Mouse (Mus musculus): ENCODE data around the gene Ttc4. TPM values are rescaled to one million over a fixed set of nuclear protein-coding genes. Genes with fewer than 3 reads are reported as not detected.

Ttc4 gene
- polyA plus RNA-seq, 1 experiment from 2014 or later = 74.8 TPM

DNA sequence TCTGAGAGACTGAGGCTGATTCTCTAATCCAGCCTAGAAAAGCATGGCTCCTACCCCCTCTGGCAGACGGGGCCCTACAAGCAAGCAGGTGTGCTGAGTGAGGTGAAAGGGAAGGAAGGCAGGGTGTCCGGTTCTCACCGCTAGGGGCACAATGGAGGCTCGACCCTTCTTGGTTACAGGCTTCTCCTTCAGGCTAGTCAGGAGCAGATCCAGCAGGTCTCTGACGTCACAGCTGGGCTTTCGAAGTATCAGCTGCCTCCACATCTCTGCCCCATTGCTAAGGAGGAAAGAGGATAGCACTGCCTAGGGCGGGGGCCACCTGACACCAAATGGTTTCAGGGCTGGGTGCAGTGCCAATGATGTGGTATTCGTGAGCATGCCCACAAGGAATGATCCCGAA, 21.2 kb upstream of the Ttc4 start:
- no peak overlapping the region for H3K27ac ChIP-seq (ENCODE audit: low read depth, low read length)
- peaks cover 7% of the 10 kb centered on the region for H3K27me3 ChIP-seq (replicated peaks; ENCODE audit: control insufficient read depth, insufficient read depth, low read length)
- H3K4me1 ChIP-seq (replicated peaks; ENCODE audit: control insufficient read depth, insufficient read depth, low read length) = no peaks in the 10 kb centered on the region
- DNase-seq (ENCODE audit: low spot score) (no peak), ATAC-seq (replicated peaks; ENCODE audit: low FRiP score) (no peak)
- H3K36me3 ChIP-seq (ENCODE audit: control insufficient read depth, insufficient read depth, low read length) = no peaks in the 10 kb centered on the region
- H3K4me2 ChIP-seq = no peak overlapping the region
- no peak overlapping the region for H3K9ac ChIP-seq (ENCODE audit: low read depth, low read length)
- no peak overlapping the region for H3K4me3 ChIP-seq (ENCODE audit: low read depth, low read length)
- WGBS = 20% methylated on average over 9 of the region's 9 CpGs
- no peaks in the 10 kb centered on the region for H3K9me3 ChIP-seq (ENCODE audit: control insufficient read depth, low read length)

DNA sequence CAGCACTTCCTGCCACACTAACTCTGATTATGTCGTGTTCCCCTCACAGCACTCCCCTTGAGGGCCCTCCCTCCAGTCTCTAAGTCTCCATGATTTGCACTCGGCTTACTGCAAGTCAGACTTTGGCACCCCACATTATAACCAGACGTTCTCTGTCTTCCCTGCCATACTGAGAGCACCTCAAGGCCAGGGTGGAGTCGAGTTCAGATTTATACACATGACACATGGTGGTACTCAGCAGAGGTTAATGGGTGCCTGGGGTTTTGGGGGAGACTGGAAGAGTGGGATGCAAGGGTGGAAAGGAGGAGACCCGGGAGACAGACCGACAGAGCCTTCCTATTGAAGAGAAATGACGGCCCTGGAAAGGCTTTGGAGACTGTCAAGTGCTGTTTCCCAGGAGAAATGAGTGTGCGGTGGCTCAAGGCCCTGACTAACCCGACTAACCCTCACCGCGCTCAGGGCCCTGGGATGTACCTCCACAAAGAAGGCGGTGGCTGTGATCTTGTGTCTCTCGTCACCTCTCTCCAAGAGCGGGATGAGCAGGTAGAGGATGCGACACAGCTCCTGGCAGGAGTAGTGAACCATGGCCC, 15.2 kb upstream of the Ttc4 start:
- H3K4me1 ChIP-seq (replicated peaks; ENCODE audit: control insufficient read depth, insufficient read depth, low read length) = peaks cover 3% of the 10 kb centered on the region

DNA sequence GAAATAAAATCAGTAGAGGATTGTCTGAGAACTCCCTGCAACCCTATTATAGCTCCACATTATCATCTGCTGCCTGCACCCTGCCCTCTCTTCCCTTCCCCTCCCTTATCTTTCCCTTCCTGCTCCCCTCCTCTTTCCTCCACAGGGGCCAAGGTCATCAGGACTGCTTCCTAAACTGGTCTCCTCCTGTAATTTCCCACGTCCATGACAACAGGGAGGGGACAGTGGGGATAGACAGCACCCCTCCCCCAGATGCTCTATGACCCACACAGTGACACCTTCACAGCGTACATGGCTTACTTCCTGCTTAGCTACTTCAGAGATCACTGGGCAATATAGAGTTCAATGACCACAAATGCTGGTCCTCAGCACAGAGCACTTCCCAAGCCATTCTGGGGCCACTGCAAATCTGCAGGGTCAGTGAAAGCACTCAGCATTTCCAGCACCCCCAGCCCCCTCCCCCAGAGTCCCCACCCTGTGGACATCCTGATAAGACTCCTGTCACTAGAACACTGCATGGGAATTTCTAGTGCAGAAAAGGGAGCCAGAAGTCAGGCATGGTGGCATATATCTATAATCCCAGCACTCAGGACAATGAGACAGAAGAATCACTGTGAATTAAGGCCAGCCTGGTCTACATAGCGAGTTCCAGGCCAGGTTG, 10.0 kb upstream of the Ttc4 start:
- Histone ChIP-seq H3K36me3 (ENCODE audit: control insufficient read depth, insufficient read depth, low read length) (no peaks in the 10 kb centered on the region), H3K27ac (ENCODE audit: low read depth, low read length) (no peak overlapping the region), H3K9me3 (ENCODE audit: control insufficient read depth, low read length) (no peaks in the 10 kb centered on the region), H3K4me1 (replicated peaks; ENCODE audit: control insufficient read depth, insufficient read depth, low read length) (peaks cover 11% of the 10 kb centered on the region), H3K4me3 (ENCODE audit: low read depth, low read length) (no peak overlapping the region), H3K27me3 (replicated peaks; ENCODE audit: control insufficient read depth, insufficient read depth, low read length) (no peaks in the 10 kb centered on the region), H3K9ac (ENCODE audit: low read depth, low read length) (no peak overlapping the region), H3K4me2 (no peak overlapping the region)
- ATAC-seq (replicated peaks; ENCODE audit: low FRiP score) (peak; percentile 60), DNase-seq (ENCODE audit: low spot score) (no peak)
- 22% methylated on average over 3 of the region's 3 CpGs for WGBS

More for the DNA sequence above, 15.2 kb upstream of the Ttc4 start:
- Histone ChIP-seq H3K4me2 (no peak overlapping the region), H3K9ac (ENCODE audit: low read depth, low read length) (no peak overlapping the region), H3K9me3 (ENCODE audit: control insufficient read depth, low read length) (no peaks in the 10 kb centered on the region), H3K36me3 (ENCODE audit: control insufficient read depth, insufficient read depth, low read length) (no peaks in the 10 kb centered on the region), H3K4me3 (ENCODE audit: low read depth, low read length) (no peak overlapping the region), H3K27me3 (replicated peaks; ENCODE audit: control insufficient read depth, insufficient read depth, low read length) (peaks cover 2% of the 10 kb centered on the region; the same call in 1 of the 2 replicates), H3K27ac (ENCODE audit: low read depth, low read length) (no peak overlapping the region)
- DNase-seq (ENCODE audit: low spot score) = no peak
- ATAC-seq (replicated peaks; ENCODE audit: low FRiP score) = no peak
- 79% methylated on average over 15 of the region's 15 CpGs for WGBS

DNA sequence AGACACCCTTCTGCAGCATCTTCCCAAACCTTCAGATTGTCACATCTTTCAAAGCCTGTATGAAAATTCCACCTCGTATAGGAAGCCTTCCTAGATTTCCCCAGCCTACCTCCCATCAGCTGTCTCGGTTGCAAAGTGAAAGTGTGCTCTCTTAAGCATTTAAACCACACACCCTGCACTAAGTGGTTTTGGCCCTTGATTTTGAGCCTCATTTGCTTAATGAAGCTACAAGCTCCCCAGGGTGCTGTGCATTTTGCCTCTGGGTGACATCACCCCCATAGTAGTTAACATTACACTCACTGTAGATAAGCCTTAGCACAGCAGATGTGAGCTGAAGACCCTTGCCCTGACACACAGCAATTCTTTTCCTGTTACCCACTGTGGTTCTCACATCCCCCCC, 2.2 kb upstream of the Ttc4 start:
- ATAC-seq (replicated peaks; ENCODE audit: low FRiP score) (no peak), DNase-seq (ENCODE audit: low spot score) (no peak)
- no peak overlapping the region for H3K27ac ChIP-seq (ENCODE audit: low read depth, low read length)
- H3K9ac ChIP-seq (ENCODE audit: low read depth, low read length) = no peak overlapping the region
- H3K4me1 ChIP-seq (replicated peaks; ENCODE audit: control insufficient read depth, insufficient read depth, low read length) = peaks cover 19% of the 10 kb centered on the region
- H3K27me3 ChIP-seq (replicated peaks; ENCODE audit: control insufficient read depth, insufficient read depth, low read length) = no peaks in the 10 kb centered on the region
- WGBS = 37% methylated on average over 2 of the region's 2 CpGs
- H3K4me3 ChIP-seq (ENCODE audit: low read depth, low read length) = no peak overlapping the region
- no peaks in the 10 kb centered on the region for H3K9me3 ChIP-seq (ENCODE audit: control insufficient read depth, low read length)
- H3K36me3 ChIP-seq (ENCODE audit: control insufficient read depth, insufficient read depth, low read length) = peaks cover 4% of the 10 kb centered on the region
- no peak overlapping the region for H3K4me2 ChIP-seq

DNA sequence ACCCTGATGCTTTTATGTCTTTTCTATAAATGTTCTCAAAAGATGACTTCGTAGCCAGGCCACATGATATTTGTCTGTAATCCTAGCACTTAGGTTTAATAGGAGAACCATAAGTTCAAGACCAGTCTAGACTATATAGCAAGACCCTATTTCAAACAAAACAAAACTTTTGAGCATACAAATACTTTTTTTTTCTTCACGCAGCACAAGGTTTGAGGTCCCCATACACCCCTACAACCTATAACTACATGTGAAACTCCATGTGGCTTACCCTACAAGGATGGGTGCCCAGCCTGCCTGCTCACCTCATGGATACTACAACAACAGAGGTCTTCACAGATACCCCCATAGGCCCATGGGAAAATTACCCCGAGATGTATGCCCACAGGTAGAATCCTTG, 408 bp upstream of the Ttc4 start:
- 39% methylated on average over 3 of the region's 3 CpGs for WGBS
- H3K27me3 ChIP-seq (replicated peaks; ENCODE audit: control insufficient read depth, insufficient read depth, low read length) = no peaks in the 10 kb centered on the region
- peaks cover 19% of the 10 kb centered on the region for H3K4me1 ChIP-seq (replicated peaks; ENCODE audit: control insufficient read depth, insufficient read depth, low read length)
- H3K36me3 ChIP-seq (ENCODE audit: control insufficient read depth, insufficient read depth, low read length) = peaks cover 9% of the 10 kb centered on the region
- H3K9me3 ChIP-seq (ENCODE audit: control insufficient read depth, low read length) = no peaks in the 10 kb centered on the region
- H3K4me3 ChIP-seq (ENCODE audit: low read depth, low read length) = peak overlapping the region; percentile 84
- ATAC-seq (replicated peaks; ENCODE audit: low FRiP score) = peak; percentile 30
- H3K27ac ChIP-seq (ENCODE audit: low read depth, low read length) = no peak overlapping the region
- DNase-seq (ENCODE audit: low spot score) = no peak
- peak overlapping the region; percentile 41 for H3K4me2 ChIP-seq
- 0 out of 2 replicates have a peak overlapping the region, but pooled peaks have one; percentile 12 for H3K9ac ChIP-seq (ENCODE audit: low read depth, low read length)

DNA sequence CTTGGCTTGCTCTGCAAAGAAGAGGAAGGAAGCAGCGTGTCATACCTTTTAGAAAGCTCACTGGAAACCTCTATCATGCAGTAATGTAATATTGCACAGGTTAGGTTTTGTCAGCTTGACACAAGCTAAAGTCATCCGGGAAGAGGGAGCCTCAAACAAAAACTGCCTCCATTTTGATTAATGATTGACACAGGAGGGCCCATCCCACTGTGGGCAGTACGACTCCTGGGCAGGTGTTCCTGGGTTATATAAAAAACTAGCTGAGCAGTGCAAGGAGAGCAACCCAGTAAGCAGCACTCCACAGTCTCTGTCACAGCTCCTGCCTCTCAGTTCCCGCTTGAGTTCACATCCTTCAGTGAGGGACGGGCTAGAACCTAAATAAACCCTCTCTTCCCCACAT, 2.0 kb downstream of the Ttc4 start:
- 85% methylated on average over 5 of the region's 5 CpGs for WGBS
- H3K9me3 ChIP-seq (ENCODE audit: control insufficient read depth, low read length) = no peaks in the 10 kb centered on the region
- H3K9ac ChIP-seq (ENCODE audit: low read depth, low read length) = no peak overlapping the region
- no peak overlapping the region for H3K4me3 ChIP-seq (ENCODE audit: low read depth, low read length)
- no peak overlapping the region for H3K4me2 ChIP-seq
- DNase-seq (ENCODE audit: low spot score) (no peak), ATAC-seq (replicated peaks; ENCODE audit: low FRiP score) (no peak)
- peaks cover 24% of the 10 kb centered on the region for H3K36me3 ChIP-seq (ENCODE audit: control insufficient read depth, insufficient read depth, low read length)
- no peaks in the 10 kb centered on the region for H3K27me3 ChIP-seq (replicated peaks; ENCODE audit: control insufficient read depth, insufficient read depth, low read length)
- no peak overlapping the region for H3K27ac ChIP-seq (ENCODE audit: low read depth, low read length)
- H3K4me1 ChIP-seq (replicated peaks; ENCODE audit: control insufficient read depth, insufficient read depth, low read length) = peaks cover 19% of the 10 kb centered on the region

DNA sequence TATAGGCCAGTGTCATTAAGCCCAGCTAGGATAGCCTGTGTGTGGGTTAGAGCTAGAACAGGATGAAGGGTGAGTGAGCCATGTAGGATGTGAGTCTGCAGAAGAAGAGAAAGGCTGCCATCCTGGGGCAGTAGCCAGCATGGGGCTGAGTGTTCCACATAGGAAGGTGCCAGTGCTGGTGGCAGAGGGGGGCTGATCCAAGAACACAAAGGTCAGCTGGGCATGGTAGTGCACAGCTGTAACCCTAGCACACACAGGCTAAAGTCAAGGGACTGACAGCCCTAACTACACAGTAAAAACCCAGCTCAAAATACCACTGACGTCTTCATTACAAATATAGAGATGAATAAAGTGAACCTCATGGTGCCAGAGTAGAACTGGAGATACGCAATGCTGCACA, 12.2 kb downstream of the Ttc4 start:
- H3K4me1 ChIP-seq (replicated peaks; ENCODE audit: control insufficient read depth, insufficient read depth, low read length) = no peaks in the 10 kb centered on the region
- ATAC-seq (replicated peaks; ENCODE audit: low FRiP score) = no peak
- no peak overlapping the region for H3K9ac ChIP-seq (ENCODE audit: low read depth, low read length)
- H3K9me3 ChIP-seq (ENCODE audit: control insufficient read depth, low read length) = no peaks in the 10 kb centered on the region
- no peak overlapping the region for H3K4me3 ChIP-seq (ENCODE audit: low read depth, low read length)
- H3K27me3 ChIP-seq (replicated peaks; ENCODE audit: control insufficient read depth, insufficient read depth, low read length) = no peaks in the 10 kb centered on the region
- 89% methylated on average over 2 of the region's 2 CpGs for WGBS
- peaks cover 70% of the 10 kb centered on the region for H3K36me3 ChIP-seq (ENCODE audit: control insufficient read depth, insufficient read depth, low read length)
- no peak overlapping the region for H3K27ac ChIP-seq (ENCODE audit: low read depth, low read length)
- H3K4me2 ChIP-seq = no peak overlapping the region
- DNase-seq (ENCODE audit: low spot score) = no peak

DNA sequence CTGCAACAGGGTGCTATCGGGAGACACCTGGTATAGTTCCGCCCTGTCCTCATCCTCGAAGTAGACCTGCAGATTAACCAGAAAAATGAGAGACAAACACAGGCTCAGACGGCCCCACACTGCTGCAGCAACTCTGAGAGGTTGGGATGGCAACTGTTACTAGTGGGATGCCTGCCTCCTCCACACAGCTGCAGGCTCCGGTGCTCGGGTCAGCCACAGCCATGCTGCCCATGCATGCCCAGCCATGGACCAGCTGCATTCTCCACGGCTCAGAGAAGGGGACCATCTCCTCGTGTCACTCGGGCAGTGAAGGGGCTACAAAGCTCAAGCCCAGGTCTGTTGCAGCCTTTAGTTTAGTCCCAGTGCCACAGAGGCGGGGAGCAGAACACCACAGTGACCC, 13.1 kb downstream of the Ttc4 start:
- no peak overlapping the region for H3K27ac ChIP-seq (ENCODE audit: low read depth, low read length)
- DNase-seq (ENCODE audit: low spot score) = no peak
- no peak overlapping the region for H3K9ac ChIP-seq (ENCODE audit: low read depth, low read length)
- H3K9me3 ChIP-seq (ENCODE audit: control insufficient read depth, low read length) = no peaks in the 10 kb centered on the region
- peaks cover 66% of the 10 kb centered on the region for H3K36me3 ChIP-seq (ENCODE audit: control insufficient read depth, insufficient read depth, low read length)
- H3K4me1 ChIP-seq (replicated peaks; ENCODE audit: control insufficient read depth, insufficient read depth, low read length) = no peaks in the 10 kb centered on the region
- no peaks in the 10 kb centered on the region for H3K27me3 ChIP-seq (replicated peaks; ENCODE audit: control insufficient read depth, insufficient read depth, low read length)
- 89% methylated on average over 10 of the region's 10 CpGs for WGBS
- ATAC-seq (replicated peaks; ENCODE audit: low FRiP score) = no peak
- H3K4me2 ChIP-seq = no peak overlapping the region
- H3K4me3 ChIP-seq (ENCODE audit: low read depth, low read length) = no peak overlapping the region

DNA sequence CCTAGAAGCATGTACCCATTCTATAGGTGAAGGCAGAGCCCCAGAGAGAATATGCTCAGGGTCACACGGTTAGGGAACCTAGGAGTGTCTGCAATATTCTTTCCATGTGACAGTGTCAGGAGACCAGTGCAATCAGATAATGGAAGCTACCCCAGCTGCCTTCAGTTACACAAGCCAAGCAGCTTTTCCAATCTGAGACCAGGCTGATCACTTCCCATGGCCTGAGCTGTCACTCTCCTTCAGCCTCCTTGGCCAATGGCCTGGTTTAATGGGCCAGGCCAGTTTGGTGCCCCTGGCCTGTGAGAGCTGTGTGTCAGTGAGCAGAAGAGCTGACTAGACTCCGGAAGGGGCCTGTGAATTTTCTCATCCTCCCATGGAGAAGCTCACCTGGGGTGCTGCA, 13.5 kb downstream of the Ttc4 start:
- Histone ChIP-seq H3K4me3 (ENCODE audit: low read depth, low read length) (no peak overlapping the region), H3K27me3 (replicated peaks; ENCODE audit: control insufficient read depth, insufficient read depth, low read length) (no peaks in the 10 kb centered on the region), H3K4me1 (replicated peaks; ENCODE audit: control insufficient read depth, insufficient read depth, low read length) (no peaks in the 10 kb centered on the region), H3K9ac (ENCODE audit: low read depth, low read length) (no peak overlapping the region), H3K9me3 (ENCODE audit: control insufficient read depth, low read length) (no peaks in the 10 kb centered on the region), H3K4me2 (no peak overlapping the region), H3K36me3 (ENCODE audit: control insufficient read depth, insufficient read depth, low read length) (peaks cover 66% of the 10 kb centered on the region), H3K27ac (ENCODE audit: low read depth, low read length) (no peak overlapping the region)
- DNase-seq (ENCODE audit: low spot score) = no peak
- ATAC-seq (replicated peaks; ENCODE audit: low FRiP score) = no peak
- WGBS = 96% methylated on average over 2 of the region's 2 CpGs

Measured in liver, embryonic 11.5 days (tissue).